Mouse (Mus musculus) C2C12 (cell line): Measurements from ENCODE around the gene Caly.

Experiments used
- CEBPB ChIP-seq: IDR thresholded peaks from one replicate; pipeline ENCODE4 v1.6.1; 2011; ENCODE audit warnings: low read depth, mild to moderate bottlenecking, control low read depth, moderate library complexity
- CTCF ChIP-seq: IDR thresholded peaks from one replicate; pipeline ENCODE4 v1.5.1; 2011; ENCODE audit not compliant: control insufficient read depth, insufficient read depth, insufficient read length
- FOSL1 ChIP-seq: IDR thresholded peaks from one replicate; pipeline ENCODE4 v1.8.0; 2011; ENCODE audit warnings: mild to moderate bottlenecking, low read length; ENCODE audit not compliant: poor library complexity, insufficient read depth, severe bottlenecking
- MYOD1 ChIP-seq: IDR thresholded peaks from one replicate; pipeline ENCODE4 v1.6.1; 2011; ENCODE audit warnings: low read depth; ENCODE audit not compliant: control insufficient read depth, insufficient read length
- USF1 ChIP-seq: IDR thresholded peaks from one replicate; pipeline ENCODE4 v1.6.1; 2011; ENCODE audit warnings: low read depth, mild to moderate bottlenecking, control low read depth, moderate library complexity

DNA sequence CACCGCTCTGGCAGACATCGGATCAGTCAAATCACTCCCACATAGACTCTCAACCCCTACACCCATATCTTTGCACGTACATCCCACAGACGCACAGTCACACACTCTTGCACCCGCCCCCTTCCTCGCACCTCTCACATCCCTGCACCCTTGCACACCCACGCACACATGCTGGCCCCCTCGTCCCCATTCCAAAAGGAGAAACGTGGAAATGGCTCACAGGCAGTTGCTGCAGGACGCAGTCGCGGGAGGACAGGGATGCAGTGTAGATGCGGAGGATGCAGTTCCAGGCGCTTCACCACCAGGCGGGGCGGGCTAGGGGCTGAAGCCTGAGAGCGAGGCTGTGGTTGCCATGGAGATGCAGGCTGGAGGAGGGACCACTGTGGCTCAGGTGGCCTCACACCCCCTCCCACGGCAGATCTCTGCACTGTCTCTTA, at the start of gene Caly:
- TF ChIP-seq CTCF: no peak
- no peak for TF ChIP-seq FOSL1
- TF ChIP-seq USF1: no peak
- TF ChIP-seq CEBPB: no peak
- TF ChIP-seq MYOD1: no peak
